ENCODE assay signal across 10 mouse cellular contexts in the genomic region with DNA sequence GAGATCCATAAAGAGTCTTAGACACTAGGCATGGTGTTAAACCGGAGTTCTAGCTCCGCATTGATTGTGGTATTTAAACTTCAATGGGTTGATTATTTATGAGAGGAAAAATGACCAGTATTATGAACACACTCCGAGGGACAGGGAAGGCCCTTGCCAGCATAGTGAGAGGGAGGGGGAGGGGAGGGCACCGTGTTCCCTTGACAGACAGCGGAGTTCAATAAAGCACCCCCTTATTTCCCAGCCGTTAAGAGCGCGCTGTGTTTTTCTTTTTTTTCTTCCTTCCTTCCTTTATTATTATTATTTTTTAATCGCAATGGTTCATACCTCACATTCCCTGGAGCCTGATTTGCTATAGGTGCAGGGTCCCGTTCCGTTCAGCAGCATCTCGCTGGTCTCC. TPM values are rescaled to one million over a fixed set of nuclear protein-coding genes. Genes with fewer than 3 reads are reported as not detected.
DNase-seq lines count a peak whose midpoint lies in the region; ATAC-seq lines count a peak whose summit lies in the region.
"Had no signal": no experiment of that assay in that cellular context is flagged by ENCODE, and none has a peak within 500 bp of the region (broad histone marks: within the 10 kb centered on the region; RNA-seq: fewer than 3 reads in every experiment).

No protein-coding gene starts in this region.

- no peaks in the 10 kb centered on the region for H3K9me3 ChIP-seq in neural tube, embryonic 11.5 days (ENCODE audit: control insufficient read depth, low read length)
- no peaks in the 10 kb centered on the region for H3K9me3 ChIP-seq in limb, embryonic 13.5 days

- H3K9ac ChIP-seq in neural tube, embryonic 11.5 days (ENCODE audit: low read length) = peak overlapping the region; percentile 31; the same call in 1 of the 2 replicates
- peak overlapping the region; percentile 43; the same call in 1 of the 2 replicates for H3K9ac ChIP-seq in limb, embryonic 13.5 days

- no peaks in the 10 kb centered on the region for H3K36me3 ChIP-seq in neural tube, embryonic 11.5 days (ENCODE audit: control insufficient read depth, insufficient read depth, low read length)
- no peaks in the 10 kb centered on the region for H3K36me3 ChIP-seq in limb, embryonic 13.5 days

- 0 out of 2 replicates have a peak, but pooled peaks cover 3% of the 10 kb centered on the region for H3K4me1 ChIP-seq in neural tube, embryonic 11.5 days (ENCODE audit: control insufficient read depth, insufficient read depth, low read length)
- peaks cover 14% of the 10 kb centered on the region for H3K4me1 ChIP-seq in limb, embryonic 13.5 days

- ATAC-seq in neural tube, embryonic 11.5 days (ENCODE audit: insufficient read depth, low FRiP score, low TSS enrichment) = peak; percentile 8; the same call in 1 of the 2 replicates
- ATAC-seq in limb, embryonic 13.5 days (ENCODE audit: low FRiP score, low read depth) = no peak

- peak overlapping the region; percentile 40 for H3K4me3 ChIP-seq in neural tube, embryonic 11.5 days (ENCODE audit: low read depth, low read length)
- peak overlapping the region; percentile 43 for H3K4me3 ChIP-seq in limb, embryonic 13.5 days
- H3K4me3 ChIP-seq: myocyte had no signal

- H3K27me3 ChIP-seq in neural tube, embryonic 11.5 days (ENCODE audit: control insufficient read depth, insufficient read depth, low read length) = no peaks in the 10 kb centered on the region; the same call in 1 of the 2 replicates
- peaks cover 73% of the 10 kb centered on the region for H3K27me3 ChIP-seq in limb, embryonic 13.5 days

- under 1% methylated on average over 12 of the region's 12 CpGs for WGBS in neural tube, embryonic 11.5 days
- under 1% methylated on average over 12 of the region's 12 CpGs for WGBS in limb, embryonic 13.5 days

- peak overlapping the region; percentile 74 for H3K4me2 ChIP-seq in neural tube, embryonic 11.5 days (ENCODE audit: low read depth)
- H3K4me2 ChIP-seq in limb, embryonic 13.5 days (replicated peaks) = peak overlapping the region; percentile 72

- no peak overlapping the region for H3K27ac ChIP-seq in neural tube, embryonic 11.5 days (ENCODE audit: low read depth, low read length)
- H3K27ac ChIP-seq in limb, embryonic 13.5 days = no peak overlapping the region

- DNase-seq in embryo, embryonic 11 days = peak; percentile 33
- DNase-seq in embryo, embryonic 10 days (ENCODE audit: low spot score) = no peak
- DNase-seq in neural tube, embryonic 11.5 days (ENCODE audit: low spot score) = peak; percentile 20
- DNase-seq in neural tube, embryonic 10.5 days (ENCODE audit: extremely low spot score, low spot score) = no peak
- peak; percentile 11 for DNase-seq in telencephalon, adult 2 months (ENCODE audit: low read depth, low spot score)
- no peak for DNase-seq in right cerebral cortex, adult 18-20 months
- no peak for DNase-seq in spleen, postnatal 14 days (ENCODE audit: low spot score in 2 of 2)
- DNase-seq: B cell, adult 2 months had no signal

RNA-seq across cellular contexts. Expression of a gene that starts 2.6 kb away (rescaled TPM):
- polyA plus RNA-seq in neural tube, embryonic 11.5 days (2014; fragmentation: Nextera tagmentation; extraction: Ambion mirVana) = 3.6 and 7.7 TPM in 2 replicates
- polyA plus RNA-seq in limb, embryonic 13.5 days (2015; fragmentation: Nextera tagmentation; extraction: Ambion mirVana) = 1.5 and 1.8 TPM in 2 replicates

Comparison
In these comparisons a context has a peak if more than half of its experiments do, and no peak if none do; other contexts are left out.
1. DNase-seq: peak in embryo, embryonic 11 days (single experiment), neural tube, embryonic 11.5 days (single experiment) and telencephalon, adult 2 months (single experiment); none in embryo, embryonic 10 days (single experiment), neural tube, embryonic 10.5 days (single experiment), right cerebral cortex, adult 18-20 months (single experiment) and spleen, postnatal 14 days (0 of 2).